ENCODE assay signal across 23 mouse cellular contexts in genomic region chr4:35003550-35004326, GRCm38 (mm10).
DNase-seq lines count a peak whose midpoint lies in the region; ATAC-seq and TF ChIP-seq lines count a peak whose summit lies in the region.
"Had no signal": no experiment of that assay in that cellular context is flagged by ENCODE, and none has a peak within 500 bp of the region (broad histone marks: within the 10 kb centered on the region; RNA-seq: fewer than 3 reads in every experiment).

No protein-coding gene starts in this region.

- no peak overlapping the region for H3K4me3 ChIP-seq in kidney, adult 2 months (ENCODE audit: insufficient read depth, low read depth, low read length)
- no peak overlapping the region for H3K4me3 ChIP-seq in liver, embryonic 16.5 days (ENCODE audit: low read depth, low read length)
- no peak overlapping the region for H3K4me3 ChIP-seq in liver, embryonic 11.5 days (ENCODE audit: low read depth, low read length)
- H3K4me3 ChIP-seq in intestine, postnatal 0 days (ENCODE audit: low read depth, low read length) = no peak overlapping the region
- no peak overlapping the region for H3K4me3 ChIP-seq in small intestine, adult 2 months (ENCODE audit: low read depth, low read length)
- H3K4me3 ChIP-seq: forebrain, embryonic 10.5 days; forebrain, embryonic 13.5 days; gastrocnemius, adult 2 months; heart, embryonic 13.5 days had no signal

- peak; percentile 38 for DNase-seq in kidney, adult 2 months
- no peak for DNase-seq in kidney, adult 11 months
- DNase-seq in liver, embryonic 11.5 days (ENCODE audit: low spot score) = no peak
- no peak for DNase-seq in gastrocnemius, adult 18-20 months (ENCODE audit: low spot score)
- DNase-seq: adrenal gland, postnatal 10 days; adrenal gland, postnatal 36 days; cerebellum, adult 18-20 months; cerebellum, adult 9-10 months; cerebellum, postnatal 14 days; gastrocnemius, adult 2 months; gastrocnemius, postnatal 14 days; heart, adult 18-20 months; heart, postnatal 14 days; heart, postnatal 4 days had no signal

- 66% methylated on average over 8 of the region's 8 CpGs for WGBS in kidney, adult 2 months
- WGBS in liver, embryonic 16.5 days (ENCODE audit: insufficient replicate concordance) = 67% methylated on average over 8 of the region's 8 CpGs
- WGBS in liver, embryonic 11.5 days = 90% methylated on average over 8 of the region's 8 CpGs
- WGBS in intestine, postnatal 0 days = 84% methylated on average over 8 of the region's 8 CpGs
- WGBS in small intestine, adult 2 months = 82% methylated on average over 8 of the region's 8 CpGs

- TF ChIP-seq POLR2A in kidney, adult 2 months (IDR thresholded peaks at IDR 0.05; ENCODE audit: low read depth, low read length) = no peak
- no peak for TF ChIP-seq POLR2A in small intestine, adult 2 months (IDR thresholded peaks at IDR 0.05; ENCODE audit: low read depth, low read length)

- ATAC-seq in liver, embryonic 16.5 days (ENCODE audit: low read depth) = peak; percentile 85
- ATAC-seq in liver, embryonic 11.5 days (replicated peaks; ENCODE audit: low FRiP score) = no peak
- no peak for ATAC-seq in intestine, postnatal 0 days
- ATAC-seq: forebrain, embryonic 13.5 days; forebrain, embryonic 16.5 days; hindbrain, postnatal 0 days had no signal

- peaks cover 36% of the 10 kb centered on the region for H3K4me1 ChIP-seq in kidney, adult 2 months (ENCODE audit: control insufficient read depth, insufficient read depth, low read length)
- H3K4me1 ChIP-seq in liver, embryonic 16.5 days (ENCODE audit: control insufficient read depth, low read depth, low read length) = no peaks in the 10 kb centered on the region; the same call in 1 of the 2 replicates
- 0 out of 2 replicates have a peak, but pooled peaks cover 6% of the 10 kb centered on the region for H3K4me1 ChIP-seq in liver, embryonic 11.5 days (replicated peaks; ENCODE audit: control insufficient read depth, insufficient read depth, low read length)
- peaks cover 3% of the 10 kb centered on the region; the same call in 1 of the 2 replicates for H3K4me1 ChIP-seq in intestine, postnatal 0 days (replicated peaks; ENCODE audit: control insufficient read depth, insufficient read depth, low read length)
- H3K4me1 ChIP-seq in small intestine, adult 2 months (ENCODE audit: control insufficient read depth, insufficient read depth, insufficient read length, low read length) = peaks cover 24% of the 10 kb centered on the region

- TF ChIP-seq CTCF in kidney, adult 2 months (conservative IDR thresholded peaks at IDR 0.05; ENCODE audit: insufficient read depth, insufficient read length, low read depth, low read length) = no peak
- no peak for TF ChIP-seq CTCF in intestine, postnatal 0 days (IDR thresholded peaks at IDR 0.05; ENCODE audit: low read depth)
- TF ChIP-seq CTCF in small intestine, adult 2 months (IDR thresholded peaks at IDR 0.05; ENCODE audit: extremely low read depth, insufficient read length, insufficient replicate concordance, low read depth, low read length) = no peak

- no peak overlapping the region for H3K9ac ChIP-seq in liver, embryonic 16.5 days (ENCODE audit: low read depth, low read length)
- no peak overlapping the region for H3K9ac ChIP-seq in liver, embryonic 11.5 days (ENCODE audit: low read depth, low read length)
- H3K9ac ChIP-seq in intestine, postnatal 0 days (ENCODE audit: low read depth, low read length) = no peak overlapping the region
- H3K9ac ChIP-seq: forebrain, embryonic 13.5 days; heart, embryonic 13.5 days; hindbrain, embryonic 14.5 days had no signal

- no peaks in the 10 kb centered on the region for H3K36me3 ChIP-seq in kidney, adult 2 months (ENCODE audit: control insufficient read depth, insufficient read depth, low read length)
- H3K36me3 ChIP-seq in liver, embryonic 16.5 days (ENCODE audit: control insufficient read depth, insufficient read depth) = no peaks in the 10 kb centered on the region
- no peaks in the 10 kb centered on the region for H3K36me3 ChIP-seq in liver, embryonic 11.5 days (ENCODE audit: control insufficient read depth, insufficient read depth, low read length)
- H3K36me3 ChIP-seq in intestine, postnatal 0 days (ENCODE audit: control insufficient read depth, insufficient read depth) = no peaks in the 10 kb centered on the region
- no peaks in the 10 kb centered on the region for H3K36me3 ChIP-seq in small intestine, adult 2 months (ENCODE audit: control insufficient read depth, insufficient read depth, low read length)
- H3K36me3 ChIP-seq: forebrain, embryonic 10.5 days; heart, embryonic 13.5 days had no signal

- no peaks in the 10 kb centered on the region for H3K27me3 ChIP-seq in kidney, adult 2 months (replicated peaks; ENCODE audit: control insufficient read depth, insufficient read depth, low read length)
- H3K27me3 ChIP-seq in liver, embryonic 16.5 days (ENCODE audit: control insufficient read depth, insufficient read depth, low read depth, low read length) = no peaks in the 10 kb centered on the region
- H3K27me3 ChIP-seq in liver, embryonic 11.5 days (replicated peaks; ENCODE audit: control insufficient read depth, insufficient read depth, low read length) = no peaks in the 10 kb centered on the region
- H3K27me3 ChIP-seq in intestine, postnatal 0 days (replicated peaks; ENCODE audit: control insufficient read depth, insufficient read depth, low read length) = no peaks in the 10 kb centered on the region
- no peaks in the 10 kb centered on the region for H3K27me3 ChIP-seq in small intestine, adult 2 months (ENCODE audit: control insufficient read depth, insufficient read depth, low read length)
- H3K27me3 ChIP-seq: forebrain, embryonic 13.5 days had no signal

- peak overlapping the region; percentile 51; the same call in 1 of the 2 replicates for H3K27ac ChIP-seq in kidney, adult 2 months (ENCODE audit: insufficient read depth, low read depth, low read length)
- peak overlapping the region; percentile 42 for H3K27ac ChIP-seq in liver, embryonic 16.5 days (ENCODE audit: low read length)
- H3K27ac ChIP-seq in liver, embryonic 11.5 days (ENCODE audit: low read depth, low read length) = no peak overlapping the region
- peak overlapping the region; percentile 85 for H3K27ac ChIP-seq in intestine, postnatal 0 days (ENCODE audit: low read depth, low read length)
- H3K27ac ChIP-seq in small intestine, adult 2 months (ENCODE audit: insufficient read depth, low read depth, low read length) = peak overlapping the region; percentile 76
- H3K27ac ChIP-seq: forebrain, embryonic 10.5 days; forebrain, embryonic 13.5 days; gastrocnemius, adult 2 months; heart, embryonic 13.5 days; hindbrain, embryonic 14.5 days; hindbrain, postnatal 0 days had no signal

- no peaks in the 10 kb centered on the region for H3K9me3 ChIP-seq in liver, embryonic 16.5 days (replicated peaks; ENCODE audit: control insufficient read depth, low read length)
- no peaks in the 10 kb centered on the region for H3K9me3 ChIP-seq in liver, embryonic 11.5 days (ENCODE audit: control insufficient read depth, low read length)
- H3K9me3 ChIP-seq in intestine, postnatal 0 days (ENCODE audit: control insufficient read depth) = no peaks in the 10 kb centered on the region
- H3K9me3 ChIP-seq: forebrain, embryonic 10.5 days; forebrain, embryonic 13.5 days; heart, embryonic 13.5 days had no signal

- no peak overlapping the region for H3K4me2 ChIP-seq in liver, embryonic 16.5 days (ENCODE audit: low read depth, low read length)
- no peak overlapping the region for H3K4me2 ChIP-seq in liver, embryonic 11.5 days
- no peak overlapping the region for H3K4me2 ChIP-seq in intestine, postnatal 0 days (replicated peaks; ENCODE audit: low read depth)
- H3K4me2 ChIP-seq: forebrain, embryonic 13.5 days; heart, embryonic 13.5 days; hindbrain, embryonic 14.5 days had no signal
